Mouse (Mus musculus) stomach, postnatal 0 days (tissue): Measurements from ENCODE around the gene Saa2.

ENCODE experiments used
- CTCF ChIP-seq: IDR thresholded peaks from 2 replicates; pipeline ENCODE4 v1.5.1; 2016; ENCODE audit warnings: antibody characterized with exemption, low read depth, mild to moderate bottlenecking, moderate library complexity
- EP300 ChIP-seq: optimal IDR thresholded peaks from 2 replicates; pipeline ENCODE3; 2016; ENCODE audit warnings: antibody characterized with exemption

- TF ChIP-seq CTCF = no peak
- TF ChIP-seq EP300 = no peak
These were observed 32.9 kb upstream of the Saa2 start for GRCm38 (mm10) chr7:46718591-46719270.
